Mouse (Mus musculus): Measurements from ENCODE around the gene Gm17332. TPM values are rescaled to one million over a fixed set of nuclear protein-coding genes. Genes with fewer than 3 reads are reported as not detected.
A peak's percentile ranks its signal among the peaks of the same experiment; 100 is the strongest.
"Not testable (repeated sequence)": the region's sequence is repeated elsewhere in the genome, so short reads cannot be mapped to it uniquely, and the experiment has no call there.

Gm17332 gene
- polyA plus RNA-seq (2012; ENCODE audit: insufficient read depth, insufficient read length, missing spikeins) = not detected in 2 replicates

- Histone ChIP-seq H3K27ac (replicated peaks; ENCODE audit: low read depth, low read length) (no peak within 1 kb of the TSS), H3K4me3 (ENCODE audit: insufficient read depth, low read depth, low read length) (no peak within 1 kb of the TSS), H3K4me1 (ENCODE audit: control insufficient read depth, insufficient read depth, insufficient read length, low read length) (no peaks in the 10 kb centered on the region)
Measured at GRCm38 (mm10) chr11:31182362-31182761, at the start of gene Gm17332. Gm17332 (minus strand) TSS chr11:31182462.

GRCm38 (mm10) chr11:31229966-31230365, 47.7 kb upstream of the Gm17332 start:
- Histone ChIP-seq H3K4me1 (ENCODE audit: control insufficient read depth, insufficient read depth, insufficient read length, low read length) (no peaks in the 10 kb centered on the region), H3K4me3 (ENCODE audit: insufficient read depth, low read depth, low read length) (no peak overlapping the region), H3K27ac (replicated peaks; ENCODE audit: low read depth, low read length) (no peak overlapping the region)

GRCm38 (mm10) chr11:31225359-31225758, 43.1 kb upstream of the Gm17332 start:
- Histone ChIP-seq H3K27ac (replicated peaks; ENCODE audit: low read depth, low read length) (no peak overlapping the region), H3K4me1 (ENCODE audit: control insufficient read depth, insufficient read depth, insufficient read length, low read length) (no peaks in the 10 kb centered on the region), H3K4me3 (ENCODE audit: insufficient read depth, low read depth, low read length) (no peak overlapping the region)

GRCm38 (mm10) chr11:31218009-31218408, 35.7 kb upstream of the Gm17332 start:
- Histone ChIP-seq H3K4me1 (ENCODE audit: control insufficient read depth, insufficient read depth, insufficient read length, low read length) (no peaks in the 10 kb centered on the region), H3K4me3 (ENCODE audit: insufficient read depth, low read depth, low read length) (no peak overlapping the region), H3K27ac (replicated peaks; ENCODE audit: low read depth, low read length) (no peak overlapping the region)

GRCm38 (mm10) chr11:31195621-31196363, 13.5 kb upstream of the Gm17332 start:
- Histone ChIP-seq H3K4me3 (ENCODE audit: insufficient read depth, low read depth, low read length) (no peak overlapping the region), H3K4me1 (ENCODE audit: control insufficient read depth, insufficient read depth, insufficient read length, low read length) (no peaks in the 10 kb centered on the region), H3K27ac (replicated peaks; ENCODE audit: low read depth, low read length) (no peak overlapping the region)

GRCm38 (mm10) chr11:31194761-31195160, 12.5 kb upstream of the Gm17332 start:
- Histone ChIP-seq H3K4me3 (ENCODE audit: insufficient read depth, low read depth, low read length) (no peak overlapping the region), H3K27ac (replicated peaks; ENCODE audit: low read depth, low read length) (no peak overlapping the region), H3K4me1 (ENCODE audit: control insufficient read depth, insufficient read depth, insufficient read length, low read length) (no peaks in the 10 kb centered on the region)

- H3K4me3 ChIP-seq (ENCODE audit: insufficient read depth, low read depth, low read length) = no peak overlapping the region
- no peaks in the 10 kb centered on the region for H3K4me1 ChIP-seq (ENCODE audit: control insufficient read depth, insufficient read depth, insufficient read length, low read length)
- no peak overlapping the region for H3K27ac ChIP-seq (replicated peaks; ENCODE audit: low read depth, low read length)
Measured at GRCm38 (mm10) chr11:31170052-31170646, 12.1 kb downstream of the Gm17332 start.

- Histone ChIP-seq H3K4me1 (ENCODE audit: control insufficient read depth, insufficient read depth, insufficient read length, low read length) (no peaks in the 10 kb centered on the region), H3K27ac (replicated peaks; ENCODE audit: low read depth, low read length) (no peak overlapping the region), H3K4me3 (ENCODE audit: insufficient read depth, low read depth, low read length) (peak overlapping the region; percentile 56)
Measured at GRCm38 (mm10) chr11:31169161-31170051, 12.9 kb downstream of the Gm17332 start.

GRCm38 (mm10) chr11:31168831-31169160, 13.5 kb downstream of the Gm17332 start:
- Histone ChIP-seq H3K27ac (replicated peaks; ENCODE audit: low read depth, low read length) (no peak overlapping the region), H3K4me1 (ENCODE audit: control insufficient read depth, insufficient read depth, insufficient read length, low read length) (no peaks in the 10 kb centered on the region), H3K4me3 (ENCODE audit: insufficient read depth, low read depth, low read length) (peak overlapping the region; percentile 28)

- Histone ChIP-seq H3K4me1 (ENCODE audit: control insufficient read depth, insufficient read depth, insufficient read length, low read length) (no peaks in the 10 kb centered on the region), H3K4me3 (ENCODE audit: insufficient read depth, low read depth, low read length) (no peak overlapping the region), H3K27ac (replicated peaks; ENCODE audit: low read depth, low read length) (no peak overlapping the region)
Measured at GRCm38 (mm10) chr11:31157021-31157420, 25.2 kb downstream of the Gm17332 start.

- not testable (repeated sequence) for H3K4me1 ChIP-seq (ENCODE audit: control insufficient read depth, insufficient read depth, insufficient read length, low read length); H3K27ac ChIP-seq (replicated peaks; ENCODE audit: low read depth, low read length)
Measured at GRCm38 (mm10) chr11:31138394-31138793, 43.9 kb downstream of the Gm17332 start.

GRCm38 (mm10) chr11:31134824-31135223, 47.4 kb downstream of the Gm17332 start:
- not testable (repeated sequence) for H3K4me1 ChIP-seq (ENCODE audit: control insufficient read depth, insufficient read depth, insufficient read length, low read length); H3K4me3 ChIP-seq (ENCODE audit: insufficient read depth, low read depth, low read length); H3K27ac ChIP-seq (replicated peaks; ENCODE audit: low read depth, low read length)

More at GRCm38 (mm10) chr11:31138394-31138793, 43.9 kb downstream of the Gm17332 start:
- not testable (repeated sequence) for H3K4me3 ChIP-seq (ENCODE audit: insufficient read depth, low read depth, low read length)

- H3K27ac ChIP-seq (replicated peaks; ENCODE audit: low read depth, low read length); H3K4me1 ChIP-seq (ENCODE audit: control insufficient read depth, insufficient read depth, insufficient read length, low read length); H3K4me3 ChIP-seq (ENCODE audit: insufficient read depth, low read depth, low read length): not testable (repeated sequence)
Measured at GRCm38 (mm10) chr11:31133726-31134125, 48.5 kb downstream of the Gm17332 start.
